Mouse (Mus musculus): ENCODE data around the gene Ipmk. TPM values are rescaled to one million over a fixed set of nuclear protein-coding genes. Genes with fewer than 3 reads are reported as not detected.
"Not testable (repeated sequence)": the region's sequence is repeated elsewhere in the genome, so short reads cannot be mapped to it uniquely, and the experiment has no call there.

Gene Ipmk
- polyA plus RNA-seq, 1 experiment from 2014 or later: 8.4 TPM

DNA sequence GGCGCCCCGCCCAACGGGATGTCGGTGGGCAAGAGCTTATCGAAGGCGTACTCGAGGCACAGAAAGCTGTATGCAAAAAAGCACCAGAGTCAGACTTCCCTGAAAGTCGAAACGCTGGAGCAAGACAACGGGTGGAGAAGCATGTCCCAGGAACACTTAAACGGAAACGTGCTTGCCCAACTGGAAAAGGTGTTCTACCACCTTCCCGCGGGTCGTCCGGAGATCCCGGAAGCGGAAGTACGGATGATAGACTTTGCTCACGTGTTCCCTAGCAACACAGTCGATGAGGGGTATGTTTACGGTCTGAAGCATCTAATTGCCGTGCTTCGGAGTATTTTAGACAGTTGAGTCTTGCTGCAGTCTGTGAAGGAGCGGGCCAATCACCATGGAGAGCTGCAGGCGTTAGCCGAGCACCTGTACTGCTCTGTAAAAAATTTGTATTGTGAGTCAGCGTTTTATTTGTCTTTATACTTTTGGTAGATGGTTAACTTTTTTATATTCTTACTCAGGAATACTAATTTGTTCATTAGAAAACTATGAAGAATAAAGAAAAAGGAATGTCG, 34.0 kb downstream of the Ipmk start:
- Histone ChIP-seq H3K27ac (no peak overlapping the region), H3K9me3 (no peaks in the 10 kb centered on the region), H3K9ac (no peak overlapping the region), H3K4me2 (no peak overlapping the region), H3K4me1 (no peaks in the 10 kb centered on the region), H3K27me3 (no peaks in the 10 kb centered on the region), H3K36me3 (peaks cover 23% of the 10 kb centered on the region; the same call in 1 of the 2 replicates), H3K4me3 (no peak overlapping the region)
- ATAC-seq (ENCODE audit: insufficient number of reproducible peaks, low FRiP score, low TSS enrichment, low read depth): no peak
- WGBS: 81% methylated on average over 29 of the region's 29 CpGs

GRCm38 (mm10) chr10:71382109-71382508, 34.5 kb downstream of the Ipmk start:
- no peaks in the 10 kb centered on the region for H3K4me1 ChIP-seq
- no peaks in the 10 kb centered on the region for H3K9me3 ChIP-seq
- no peaks in the 10 kb centered on the region for H3K27me3 ChIP-seq
- no peak overlapping the region for H3K27ac ChIP-seq
- H3K4me2 ChIP-seq: no peak overlapping the region
- WGBS: 60% methylated on average over 7 of the region's 7 CpGs
- H3K36me3 ChIP-seq: peaks cover 23% of the 10 kb centered on the region; the same call in 1 of the 2 replicates
- ATAC-seq (ENCODE audit: insufficient number of reproducible peaks, low FRiP score, low TSS enrichment, low read depth): no peak
- H3K9ac ChIP-seq: no peak overlapping the region
- H3K4me3 ChIP-seq: no peak overlapping the region

DNA sequence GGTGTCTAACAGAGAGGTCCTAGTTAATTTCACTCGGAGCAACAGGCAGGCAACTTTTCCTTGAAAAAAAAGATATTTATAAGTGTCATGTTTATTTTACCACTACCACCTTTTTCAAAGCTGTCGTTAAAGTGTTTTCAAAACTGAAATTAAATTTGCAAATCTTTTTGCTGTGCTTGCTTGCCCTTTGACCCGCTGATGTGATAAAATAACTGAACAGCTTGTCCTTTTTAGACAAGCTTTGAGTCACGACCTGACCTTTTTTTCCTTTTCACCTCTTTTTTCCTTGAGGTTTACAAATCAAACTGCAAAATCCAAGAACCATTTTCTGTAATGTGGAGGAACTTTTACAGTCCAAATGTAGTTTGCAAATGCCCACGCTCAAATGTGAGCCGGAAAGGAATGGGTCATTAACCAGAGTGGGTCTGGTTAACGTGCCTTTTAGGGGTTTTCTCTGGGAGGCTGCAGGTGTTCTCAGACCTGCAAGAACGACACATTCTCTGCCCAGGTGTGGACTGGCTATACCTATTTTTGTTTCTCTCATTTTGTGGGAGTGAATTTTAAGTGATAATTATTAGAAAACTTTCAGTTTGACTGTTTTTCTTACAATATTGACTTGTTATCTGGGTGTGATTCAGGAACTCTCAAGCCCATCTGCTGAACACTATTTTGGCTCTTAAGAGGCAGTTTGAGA, 35.4 kb downstream of the Ipmk start:
- Histone ChIP-seq H3K4me1 (no peaks in the 10 kb centered on the region), H3K27me3 (no peaks in the 10 kb centered on the region), H3K4me3 (no peak overlapping the region), H3K36me3 (peaks cover 23% of the 10 kb centered on the region; the same call in 1 of the 2 replicates), H3K4me2 (no peak overlapping the region), H3K9me3 (no peaks in the 10 kb centered on the region), H3K27ac (no peak overlapping the region), H3K9ac (no peak overlapping the region)
- no peak for ATAC-seq (ENCODE audit: insufficient number of reproducible peaks, low FRiP score, low TSS enrichment, low read depth)
- 50% methylated on average over 8 of the region's 8 CpGs for WGBS

DNA sequence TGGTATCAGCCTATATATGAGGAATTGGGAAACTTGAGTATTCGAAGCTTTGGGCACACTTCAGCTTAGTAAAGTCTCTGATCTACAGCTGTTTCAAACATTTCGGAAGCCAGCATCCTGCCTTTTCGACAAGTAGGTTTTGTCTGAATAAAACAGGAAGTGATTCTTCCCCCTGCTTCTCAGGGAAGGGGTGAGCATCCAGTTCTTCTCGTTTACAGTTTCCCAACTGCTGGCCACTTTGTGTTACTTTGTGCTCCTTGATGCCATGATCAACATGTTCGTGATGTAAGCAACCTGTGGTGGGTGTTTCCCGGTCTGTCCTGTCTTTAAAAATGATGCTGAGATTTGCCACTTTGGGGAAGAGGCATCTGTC, 36.0 kb downstream of the Ipmk start:
- H3K4me3 ChIP-seq; H3K4me2 ChIP-seq; ATAC-seq (ENCODE audit: insufficient number of reproducible peaks, low FRiP score, low TSS enrichment, low read depth); H3K9me3 ChIP-seq; H3K9ac ChIP-seq; H3K27ac ChIP-seq; H3K4me1 ChIP-seq; H3K27me3 ChIP-seq: not testable (repeated sequence)
- H3K36me3 ChIP-seq: peaks cover 22% of the 10 kb centered on the region; the same call in 1 of the 2 replicates
- WGBS: 66% methylated on average over 6 of the region's 6 CpGs

GRCm38 (mm10) chr10:71384159-71385044, 36.8 kb downstream of the Ipmk start:
- Histone ChIP-seq H3K27me3 (no peaks in the 10 kb centered on the region), H3K9me3 (no peaks in the 10 kb centered on the region), H3K27ac (no peak overlapping the region), H3K36me3 (peaks cover 14% of the 10 kb centered on the region; the same call in 1 of the 2 replicates), H3K4me3 (no peak overlapping the region), H3K4me2 (no peak overlapping the region), H3K9ac (no peak overlapping the region), H3K4me1 (no peaks in the 10 kb centered on the region)
- no peak for ATAC-seq (ENCODE audit: insufficient number of reproducible peaks, low FRiP score, low TSS enrichment, low read depth)
- 68% methylated on average over 19 of the region's 19 CpGs for WGBS

- Histone ChIP-seq H3K27ac (no peak overlapping the region), H3K9ac (no peak overlapping the region), H3K4me3 (no peak overlapping the region), H3K4me1 (no peaks in the 10 kb centered on the region), H3K4me2 (no peak overlapping the region), H3K9me3 (no peaks in the 10 kb centered on the region), H3K36me3 (no peaks in the 10 kb centered on the region), H3K27me3 (no peaks in the 10 kb centered on the region)
- ATAC-seq (ENCODE audit: insufficient number of reproducible peaks, low FRiP score, low TSS enrichment, low read depth): no peak
- WGBS: 96% methylated on average over 5 of the region's 5 CpGs
Measured at GRCm38 (mm10) chr10:71389311-71389710, 41.7 kb downstream of the Ipmk start.

GRCm38 (mm10) chr10:71398383-71399145, 51.0 kb downstream of the Ipmk start:
- H3K9ac ChIP-seq: no peak overlapping the region
- 70% methylated on average over 10 of the region's 10 CpGs for WGBS
- no peaks in the 10 kb centered on the region for H3K36me3 ChIP-seq

GRCm38 (mm10) chr10:71399399-71399798, 51.8 kb downstream of the Ipmk start:
- Histone ChIP-seq H3K4me2 (no peak overlapping the region), H3K36me3 (no peaks in the 10 kb centered on the region), H3K9ac (no peak overlapping the region), H3K4me1 (no peaks in the 10 kb centered on the region), H3K27ac (no peak overlapping the region), H3K9me3 (no peaks in the 10 kb centered on the region), H3K4me3 (no peak overlapping the region), H3K27me3 (no peaks in the 10 kb centered on the region)
- no peak for ATAC-seq (ENCODE audit: insufficient number of reproducible peaks, low FRiP score, low TSS enrichment, low read depth)
- 63% methylated on average over 8 of the region's 8 CpGs for whole genome bisulfite sequencing

More at GRCm38 (mm10) chr10:71398383-71399145, 51.0 kb downstream of the Ipmk start:
- Histone ChIP-seq H3K27ac (no peak overlapping the region), H3K4me3 (no peak overlapping the region), H3K4me1 (no peaks in the 10 kb centered on the region), H3K27me3 (no peaks in the 10 kb centered on the region), H3K9me3 (no peaks in the 10 kb centered on the region), H3K4me2 (no peak overlapping the region)
- no peak for ATAC-seq (ENCODE audit: insufficient number of reproducible peaks, low FRiP score, low TSS enrichment, low read depth)

DNA sequence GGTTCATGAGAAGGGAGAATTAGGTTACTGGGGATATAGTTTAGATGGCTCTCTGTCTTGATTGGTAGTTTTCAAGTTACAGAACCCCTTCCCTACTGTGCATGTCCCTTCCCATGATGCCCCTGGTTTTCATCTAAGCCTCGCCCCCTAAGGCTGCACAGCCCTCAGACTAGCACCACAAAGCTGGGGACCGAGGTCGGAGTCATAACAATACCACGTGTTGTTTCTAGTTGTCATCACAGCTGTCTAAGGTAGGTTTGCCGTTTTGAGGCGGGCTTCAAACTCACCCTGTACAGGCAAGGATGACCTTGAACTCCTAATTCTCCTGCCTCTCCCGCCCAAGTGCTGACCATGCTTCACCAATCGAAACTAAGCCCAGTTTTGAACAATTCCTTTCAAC, 52.4 kb downstream of the Ipmk start:
- no peaks in the 10 kb centered on the region for H3K36me3 ChIP-seq
- no peaks in the 10 kb centered on the region for H3K4me1 ChIP-seq
- WGBS: 83% methylated on average over 8 of the region's 8 CpGs
- no peak overlapping the region for H3K9ac ChIP-seq
- H3K27me3 ChIP-seq: no peaks in the 10 kb centered on the region
- H3K9me3 ChIP-seq: no peaks in the 10 kb centered on the region
- no peak overlapping the region for H3K4me3 ChIP-seq
- H3K27ac ChIP-seq: no peak overlapping the region
- no peak for ATAC-seq (ENCODE audit: insufficient number of reproducible peaks, low FRiP score, low TSS enrichment, low read depth)
- no peak overlapping the region for H3K4me2 ChIP-seq

DNA sequence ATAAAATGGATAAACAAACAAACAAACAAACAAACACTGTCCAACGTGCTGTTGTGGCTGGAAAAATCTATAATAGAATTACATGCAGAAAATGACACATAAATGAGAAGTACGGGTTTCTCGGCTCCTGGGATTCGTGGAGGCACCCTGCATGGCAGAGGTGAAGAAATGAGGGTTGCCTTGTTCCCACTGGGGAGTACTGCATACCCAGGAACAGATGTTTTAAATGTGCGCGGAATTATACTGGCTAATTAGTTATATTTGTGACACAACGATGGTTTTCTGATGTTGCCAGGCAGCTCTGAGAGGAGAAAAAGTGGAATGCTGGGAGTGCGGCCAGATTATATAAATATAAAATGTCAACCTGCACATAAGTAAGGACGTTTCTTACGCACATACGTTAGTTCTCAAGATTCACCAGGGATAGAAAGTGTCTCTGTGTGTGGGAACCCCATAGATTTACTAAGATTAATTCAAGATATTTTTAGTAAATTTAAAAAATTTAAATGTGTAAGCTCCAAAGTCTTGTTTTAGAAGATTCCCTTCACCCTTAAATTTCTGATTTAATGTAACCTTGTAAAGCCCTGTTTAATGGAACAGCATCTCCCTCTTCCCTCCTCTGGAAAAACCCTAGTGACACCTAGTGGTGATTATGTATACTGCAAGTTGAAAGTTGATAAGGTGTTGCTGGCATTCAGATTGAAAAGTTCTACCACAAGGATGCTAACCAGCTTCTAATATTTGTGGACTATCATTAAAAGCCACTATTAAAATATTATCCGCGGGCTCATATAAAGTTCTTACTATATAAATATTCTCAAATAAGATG, 53.5 kb downstream of the Ipmk start:
- H3K9ac ChIP-seq: no peak overlapping the region
- 51% methylated on average over 13 of the region's 13 CpGs for WGBS
- H3K36me3 ChIP-seq: no peaks in the 10 kb centered on the region
- H3K27ac ChIP-seq: no peak overlapping the region
- H3K27me3 ChIP-seq: no peaks in the 10 kb centered on the region
- no peaks in the 10 kb centered on the region for H3K4me1 ChIP-seq
- H3K4me2 ChIP-seq: no peak overlapping the region
- no peak overlapping the region for H3K4me3 ChIP-seq
- no peaks in the 10 kb centered on the region for H3K9me3 ChIP-seq
- no peak for ATAC-seq (ENCODE audit: insufficient number of reproducible peaks, low FRiP score, low TSS enrichment, low read depth)

DNA sequence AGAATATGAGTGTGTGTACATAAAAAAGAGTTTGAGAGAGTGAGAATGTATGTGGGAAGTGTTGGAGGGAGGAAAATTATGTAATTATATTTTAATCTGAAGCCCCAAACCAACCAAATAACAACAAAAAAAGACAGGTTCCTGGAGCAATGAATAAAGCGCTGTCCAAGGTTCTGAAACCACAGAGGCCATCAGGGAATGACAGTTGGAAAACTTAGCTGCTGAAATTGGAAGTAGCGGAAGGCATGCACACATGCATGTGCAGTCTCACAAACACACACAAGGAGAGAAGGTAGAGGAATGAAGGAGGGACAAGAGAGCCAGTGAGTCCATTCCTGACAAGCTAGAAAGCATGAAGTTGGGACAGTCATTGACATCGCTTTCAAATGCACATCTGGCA, 56.1 kb downstream of the Ipmk start:
- 65% methylated on average over 3 of the region's 3 CpGs for WGBS

More for the DNA sequence above, 56.1 kb downstream of the Ipmk start:
- no peak overlapping the region for H3K4me2 ChIP-seq
- no peaks in the 10 kb centered on the region for H3K27me3 ChIP-seq
- H3K9ac ChIP-seq: no peak overlapping the region
- no peak overlapping the region for H3K27ac ChIP-seq
- H3K4me1 ChIP-seq: no peaks in the 10 kb centered on the region
- no peaks in the 10 kb centered on the region for H3K36me3 ChIP-seq
- no peak overlapping the region for H3K4me3 ChIP-seq
- ATAC-seq (ENCODE audit: insufficient number of reproducible peaks, low FRiP score, low TSS enrichment, low read depth): no peak
- H3K9me3 ChIP-seq: no peaks in the 10 kb centered on the region

All from limb, embryonic 15.5 days (tissue).